Mouse (Mus musculus) intestine, embryonic 14.5 days (tissue): ENCODE measurements at regions not wholly inside any gene's neighbourhood (a gene's known extent, or its start where the extent isn't known, plus 50 kb on each side); places are given as distances from the start of the nearest gene placed in this dataset.

Experiments
- ATAC-seq: fragments of 200-750 bp; cut with Nextera tagmentation; replicated peaks from 2 replicates; pipeline ENCODE4 v1.8.0; 2017; ENCODE audit warnings: low read depth, moderate number of reproducible peaks, moderate TSS enrichment, moderate library complexity; ENCODE audit not compliant: low FRiP score, low TSS enrichment
- DNase-seq: peaks from one replicate; pipeline ENCODE4 v3.0.0-alpha.2; 2018; ENCODE audit warnings: low spot score
- H3K27ac ChIP-seq: fragments of 300-500 bp; sonication (generic); 2 replicates; pipeline ENCODE4 v1.5.1; 2014; ENCODE audit warnings: low read depth, mild to moderate bottlenecking, control low read depth
- H3K27me3 ChIP-seq: fragments of 300-500 bp; sonication (generic); replicated peaks from 2 replicates; pipeline ENCODE4 v1.6.1; 2014; ENCODE audit warnings: low read length, control low read depth; ENCODE audit not compliant: control insufficient read depth, insufficient read depth
- H3K36me3 ChIP-seq: fragments of 300-500 bp; sonication (generic); 2 replicates; pipeline ENCODE4 v1.6.1; 2014; ENCODE audit warnings: low read length, control low read depth; ENCODE audit not compliant: control insufficient read depth, insufficient read depth
- H3K4me1 ChIP-seq: fragments of 300-500 bp; sonication (generic); replicated peaks from 2 replicates; pipeline ENCODE4 v1.6.1; 2014; ENCODE audit warnings: low read length, control low read depth, mixed read lengths; ENCODE audit not compliant: control insufficient read depth, insufficient read depth
- H3K4me2 ChIP-seq: fragments of 300-500 bp; sonication (generic); 2 replicates; pipeline ENCODE4 v1.6.1; 2014; ENCODE audit warnings: low read length
- H3K4me3 ChIP-seq: fragments of 300-500 bp; sonication (generic); 2 replicates; pipeline ENCODE4 v1.5.1; 2014; ENCODE audit warnings: low read depth, low read length, control low read depth, mixed read lengths
- H3K9ac ChIP-seq: fragments of 300-500 bp; sonication (generic); 2 replicates; pipeline ENCODE4 v1.6.1; 2014; ENCODE audit warnings: mild to moderate bottlenecking, low read length
- H3K9me3 ChIP-seq: fragments of 300-500 bp; sonication (generic); 2 replicates; pipeline ENCODE4 v1.6.1; 2016; ENCODE audit warnings: low read length, control low read depth; ENCODE audit not compliant: control insufficient read depth
- WGBS: fragments of 180-500 bp; shearing (Covaris S2); extraction: QIAGEN DNeasy Blood & Tissue Kit; methylation state at CpG from one replicate; pipeline ENCODE4 v1.1.7; 2014; 5-methylcytosine and 5-hydroxymethylcytosine counted together

DNA sequence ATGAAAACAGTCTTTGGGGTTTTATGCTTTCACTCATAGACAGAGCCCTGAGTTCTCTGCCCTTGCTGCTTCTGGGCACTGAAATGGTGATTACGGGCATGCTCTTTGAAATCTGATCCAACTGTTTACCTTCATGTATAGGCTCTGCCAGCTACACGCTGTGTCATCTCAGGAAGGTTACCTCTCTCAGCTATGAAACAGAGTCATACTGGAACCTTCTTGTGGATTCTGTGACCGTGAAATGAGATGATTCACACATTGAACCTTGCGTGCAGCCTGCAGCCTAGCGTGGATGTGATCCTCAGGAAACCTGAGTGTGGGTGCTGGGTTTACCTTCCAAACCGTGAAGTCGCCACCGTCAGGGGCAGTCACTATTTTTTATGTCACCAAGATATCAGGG lies 189.7 kb upstream of the Spdye4c start:
- H3K4me3 ChIP-seq, result no peak overlapping the region
- H3K9me3 ChIP-seq, result no peaks in the 10 kb centered on the region
- no peak for DNase-seq
- no peaks in the 10 kb centered on the region for H3K36me3 ChIP-seq
- no peak overlapping the region for H3K9ac ChIP-seq
- WGBS, result 56% methylated on average over 8 of the region's 8 CpGs
- H3K27me3 ChIP-seq, result no peaks in the 10 kb centered on the region
- ATAC-seq, result no peak
- no peak overlapping the region for H3K27ac ChIP-seq
- H3K4me1 ChIP-seq, result peaks cover 9% of the 10 kb centered on the region
- no peak overlapping the region for H3K4me2 ChIP-seq

DNA sequence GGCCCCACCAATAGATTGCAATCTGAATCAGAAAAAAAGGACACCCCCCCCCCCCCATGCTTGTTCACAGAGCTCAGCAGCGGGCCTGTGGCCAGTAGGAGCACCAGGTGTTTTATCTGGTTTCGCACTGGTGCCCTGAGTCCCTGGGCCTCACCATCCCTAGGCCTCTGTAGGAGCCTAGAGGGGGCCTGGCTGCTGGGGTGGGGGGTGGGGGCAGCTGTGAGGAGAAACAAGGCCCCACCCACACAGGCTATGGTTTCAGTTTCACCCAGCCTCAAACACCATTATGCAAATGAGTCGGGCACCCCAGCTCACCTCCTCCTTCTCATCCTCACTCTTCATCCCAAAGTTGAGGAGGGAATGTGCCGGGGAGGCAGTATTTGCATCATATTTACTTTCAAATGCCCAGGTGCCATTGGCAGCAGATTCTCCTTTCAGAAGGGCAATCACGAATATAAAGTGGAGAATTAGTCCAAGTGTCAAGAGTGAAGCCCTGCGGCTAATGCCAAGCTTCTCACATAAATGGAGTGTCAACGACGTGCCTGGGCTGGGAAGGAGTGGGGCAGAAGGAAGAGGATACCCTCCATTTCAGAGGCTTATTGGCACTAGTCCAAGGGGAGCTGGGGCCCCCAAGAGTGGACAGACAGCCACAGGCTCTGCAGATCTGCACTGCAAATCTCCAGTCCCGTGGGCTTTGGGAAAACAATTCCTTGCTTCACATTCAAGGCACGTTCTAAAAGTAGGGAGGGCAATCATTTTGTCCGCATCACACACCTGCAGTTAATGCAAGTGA lies 187.7 kb upstream of the Spdye4c start:
- ATAC-seq (no peak), DNase-seq (no peak)
- Histone ChIP-seq H3K36me3 (no peaks in the 10 kb centered on the region), H3K9ac (no peak overlapping the region), H3K27ac (no peak overlapping the region), H3K27me3 (no peaks in the 10 kb centered on the region), H3K4me3 (no peak overlapping the region), H3K4me2 (no peak overlapping the region), H3K9me3 (no peaks in the 10 kb centered on the region), H3K4me1 (peaks cover 9% of the 10 kb centered on the region)
- WGBS, result 45% methylated on average over 11 of the region's 11 CpGs

- peaks cover 13% of the 10 kb centered on the region for H3K4me1 ChIP-seq
- H3K9me3 ChIP-seq, result no peaks in the 10 kb centered on the region
- H3K9ac ChIP-seq, result no peak overlapping the region
- H3K4me2 ChIP-seq, result no peak overlapping the region
- H3K27me3 ChIP-seq, result no peaks in the 10 kb centered on the region
- no peak overlapping the region for H3K4me3 ChIP-seq
- DNase-seq (no peak), ATAC-seq (no peak)
- H3K36me3 ChIP-seq, result no peaks in the 10 kb centered on the region
- 86% methylated on average over 3 of the region's 3 CpGs for WGBS
- H3K27ac ChIP-seq, result no peak overlapping the region
Observed at GRCm38 (mm10) chr2:128404405-128404804, 186.6 kb upstream of the Spdye4c start.

DNA sequence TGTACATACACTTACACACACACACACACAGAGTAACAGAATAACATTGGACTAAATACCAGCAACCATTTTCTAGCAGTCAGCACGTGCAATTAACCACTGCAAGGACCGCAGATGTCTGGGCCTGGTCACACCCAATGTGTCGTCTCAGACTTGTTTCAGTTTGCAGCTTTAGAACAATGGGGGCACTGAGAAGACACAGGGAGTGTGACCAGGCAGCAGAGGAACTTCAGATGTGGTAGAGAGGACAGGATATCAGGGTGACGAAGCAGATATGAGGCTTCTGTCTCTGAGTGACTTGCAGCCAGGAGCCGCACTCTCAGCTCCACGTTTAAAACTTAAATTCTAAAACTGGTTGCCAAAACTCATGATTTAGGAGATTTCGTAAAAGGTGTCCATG lies 183.9 kb upstream of the Spdye4c start:
- Histone ChIP-seq H3K4me2 (no peak overlapping the region), H3K9me3 (no peaks in the 10 kb centered on the region), H3K4me1 (peaks cover 13% of the 10 kb centered on the region), H3K9ac (no peak overlapping the region), H3K27me3 (no peaks in the 10 kb centered on the region), H3K4me3 (no peak overlapping the region), H3K27ac (no peak overlapping the region), H3K36me3 (no peaks in the 10 kb centered on the region)
- WGBS, result 71% methylated on average over 7 of the region's 7 CpGs
- DNase-seq, result no peak
- ATAC-seq, result no peak

GRCm38 (mm10) chr2:128408718-128409117 lies 182.3 kb upstream of the Spdye4c start:
- Histone ChIP-seq H3K27ac (no peak overlapping the region), H3K9ac (no peak overlapping the region), H3K27me3 (no peaks in the 10 kb centered on the region), H3K4me3 (no peak overlapping the region), H3K9me3 (no peaks in the 10 kb centered on the region), H3K4me1 (peaks cover 18% of the 10 kb centered on the region), H3K4me2 (no peak overlapping the region), H3K36me3 (no peaks in the 10 kb centered on the region)
- DNase-seq (peak; percentile 79), ATAC-seq (0 out of 2 replicates have a peak, but pooled peaks have one; percentile 9)
- 27% methylated on average over 6 of the region's 6 CpGs for WGBS

GRCm38 (mm10) chr2:128412352-128412751 lies 178.7 kb upstream of the Spdye4c start:
- H3K4me3 ChIP-seq, result no peak overlapping the region
- H3K4me1 ChIP-seq, result peaks cover 20% of the 10 kb centered on the region
- WGBS, result 19% methylated on average over 10 of the region's 10 CpGs
- DNase-seq, result peak; percentile 74
- no peaks in the 10 kb centered on the region for H3K36me3 ChIP-seq
- H3K9me3 ChIP-seq, result no peaks in the 10 kb centered on the region
- peak; percentile 30; the same call in 1 of the 2 replicates for ATAC-seq
- H3K4me2 ChIP-seq, result no peak overlapping the region
- no peak overlapping the region for H3K9ac ChIP-seq
- H3K27ac ChIP-seq, result no peak overlapping the region
- no peaks in the 10 kb centered on the region for H3K27me3 ChIP-seq

DNA sequence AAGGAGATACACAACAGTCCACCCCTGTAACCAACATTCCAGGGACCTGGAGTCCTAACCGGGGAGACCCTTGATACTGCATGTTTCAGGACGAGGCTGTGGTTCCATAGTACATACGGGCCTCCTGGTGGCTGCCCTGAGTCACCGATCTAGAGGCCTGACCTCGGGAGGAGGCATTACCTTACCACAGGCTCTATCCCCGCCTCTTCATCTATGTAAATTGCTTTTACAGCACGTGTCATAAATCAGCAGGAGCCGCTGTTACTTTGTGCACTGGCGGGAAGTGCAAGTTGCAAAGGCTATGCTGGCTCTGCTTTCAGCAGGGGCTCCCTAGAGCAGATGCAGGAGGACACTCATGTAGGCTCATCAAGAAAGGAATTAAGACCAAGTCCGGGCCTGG lies 178.0 kb upstream of the Spdye4c start:
- H3K9me3 ChIP-seq, result no peaks in the 10 kb centered on the region
- H3K27ac ChIP-seq, result no peak overlapping the region
- H3K27me3 ChIP-seq, result no peaks in the 10 kb centered on the region
- H3K4me2 ChIP-seq, result no peak overlapping the region
- H3K36me3 ChIP-seq, result no peaks in the 10 kb centered on the region
- no peak overlapping the region for H3K4me3 ChIP-seq
- DNase-seq (no peak), ATAC-seq (peak; percentile 81)
- WGBS, result 10% methylated on average over 10 of the region's 10 CpGs
- peaks cover 20% of the 10 kb centered on the region for H3K4me1 ChIP-seq
- H3K9ac ChIP-seq, result no peak overlapping the region

DNA sequence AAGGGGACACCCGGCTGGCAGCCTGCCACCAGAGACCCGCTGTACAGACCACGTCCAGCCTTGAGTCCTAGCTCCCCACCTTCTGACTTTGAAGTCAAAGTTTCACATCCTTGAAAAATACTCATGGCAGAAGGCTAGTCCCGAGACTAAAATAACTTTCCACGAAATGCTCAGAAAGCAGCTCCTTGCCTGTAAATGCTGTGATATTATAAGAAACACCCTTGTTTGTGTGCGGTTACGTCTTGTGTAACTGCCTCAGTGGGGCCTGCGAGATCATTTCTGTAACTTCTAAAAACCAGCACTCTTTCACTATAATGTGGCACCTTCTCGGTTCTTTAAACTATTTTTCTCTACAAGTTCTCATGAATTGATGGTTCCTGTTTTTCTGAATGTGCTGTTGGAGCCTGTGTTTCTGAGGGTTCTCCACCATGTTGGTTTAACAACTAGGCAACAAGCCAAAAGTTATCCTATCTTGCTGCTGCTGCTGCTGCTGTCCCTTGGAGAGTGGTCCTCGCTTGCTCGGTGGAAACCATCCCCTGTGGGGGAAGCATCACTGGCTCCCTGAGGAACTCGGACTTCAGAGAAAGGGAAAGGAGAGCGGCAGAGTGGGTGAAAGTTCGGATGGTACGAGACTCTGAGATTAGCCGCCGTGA lies 176.3 kb upstream of the Spdye4c start:
- 81% methylated on average over 17 of the region's 17 CpGs for WGBS
- peaks cover 16% of the 10 kb centered on the region; the same call in 1 of the 2 replicates for H3K4me1 ChIP-seq
- no peaks in the 10 kb centered on the region for H3K9me3 ChIP-seq
- DNase-seq (no peak), ATAC-seq (no peak)
- H3K27me3 ChIP-seq, result no peaks in the 10 kb centered on the region
- H3K9ac ChIP-seq, result no peak overlapping the region
- H3K36me3 ChIP-seq, result no peaks in the 10 kb centered on the region
- H3K4me3 ChIP-seq, result no peak overlapping the region
- no peak overlapping the region for H3K4me2 ChIP-seq
- no peak overlapping the region for H3K27ac ChIP-seq

GRCm38 (mm10) chr2:128416416-128416815 lies 174.6 kb upstream of the Spdye4c start:
- ATAC-seq (no peak), DNase-seq (no peak)
- H3K4me1 ChIP-seq, result peaks cover 16% of the 10 kb centered on the region; the same call in 1 of the 2 replicates
- H3K4me3 ChIP-seq, result no peak overlapping the region
- no peaks in the 10 kb centered on the region for H3K36me3 ChIP-seq
- H3K9ac ChIP-seq, result no peak overlapping the region
- H3K27ac ChIP-seq, result no peak overlapping the region
- no peak overlapping the region for H3K4me2 ChIP-seq
- no peaks in the 10 kb centered on the region for H3K9me3 ChIP-seq
- 70% methylated on average over 7 of the region's 7 CpGs for WGBS
- H3K27me3 ChIP-seq, result no peaks in the 10 kb centered on the region
